Mouse (Mus musculus) bone marrow, adult 2 months (tissue): ENCODE data around the gene Bcar3. TPM values are rescaled to one million over a fixed set of nuclear protein-coding genes. Genes with fewer than 3 reads are reported as not detected.

ENCODE experiments used
- H3K27ac ChIP-seq: fragments of 200-500 bp; 2 replicates; pipeline ENCODE4 v1.5.1; 2012; ENCODE audit warnings: low read depth, mild to moderate bottlenecking, control low read depth, inconsistent platforms, low read length; ENCODE audit not compliant: control insufficient read depth, poor library complexity, insufficient read depth
- H3K4me1 ChIP-seq: fragments of 200-500 bp; 2 replicates; pipeline ENCODE4 v1.6.1; 2011; ENCODE audit warnings: low read length; ENCODE audit not compliant: control insufficient read depth, insufficient read depth
- H3K4me3 ChIP-seq: fragments of 200-500 bp; replicated peaks from 2 replicates; pipeline ENCODE3; 2011; ENCODE audit warnings: mild to moderate bottlenecking, low read depth, low read length, control low read depth; ENCODE audit not compliant: control insufficient read depth
- CTCF ChIP-seq: fragments of 200-500 bp; IDR thresholded peaks from 2 replicates; pipeline ENCODE4 v1.5.1; 2011; ENCODE audit warnings: low read length, control low read depth; ENCODE audit not compliant: control insufficient read depth, insufficient read depth
- POLR2A ChIP-seq: fragments of 200-500 bp; IDR thresholded peaks from 2 replicates; pipeline ENCODE4 v1.6.1; 2011; ENCODE audit warnings: low read depth, mild to moderate bottlenecking, control low read depth, low read length, borderline replicate concordance; ENCODE audit not compliant: control insufficient read depth
- WGBS: fragments of 180-500 bp; shearing (Covaris S2); methylation state at CpG from one replicate; pipeline ENCODE4 v1.1.7; 2018; 5-methylcytosine and 5-hydroxymethylcytosine counted together
- polyA plus RNA-seq: library from polyadenylated mRNA; stranded (reverse); fragments of >200 nt; gene quantifications from 2 replicates; pipeline ENCODE4 v1.2.4, GENCODE M21; 2011; ENCODE audit warnings: low replicate concordance; ENCODE audit not compliant: missing spikeins, insufficient read depth, insufficient read length

Bcar3 gene
- polyA plus RNA-seq, 1 experiment = 2.2 TPM

DNA sequence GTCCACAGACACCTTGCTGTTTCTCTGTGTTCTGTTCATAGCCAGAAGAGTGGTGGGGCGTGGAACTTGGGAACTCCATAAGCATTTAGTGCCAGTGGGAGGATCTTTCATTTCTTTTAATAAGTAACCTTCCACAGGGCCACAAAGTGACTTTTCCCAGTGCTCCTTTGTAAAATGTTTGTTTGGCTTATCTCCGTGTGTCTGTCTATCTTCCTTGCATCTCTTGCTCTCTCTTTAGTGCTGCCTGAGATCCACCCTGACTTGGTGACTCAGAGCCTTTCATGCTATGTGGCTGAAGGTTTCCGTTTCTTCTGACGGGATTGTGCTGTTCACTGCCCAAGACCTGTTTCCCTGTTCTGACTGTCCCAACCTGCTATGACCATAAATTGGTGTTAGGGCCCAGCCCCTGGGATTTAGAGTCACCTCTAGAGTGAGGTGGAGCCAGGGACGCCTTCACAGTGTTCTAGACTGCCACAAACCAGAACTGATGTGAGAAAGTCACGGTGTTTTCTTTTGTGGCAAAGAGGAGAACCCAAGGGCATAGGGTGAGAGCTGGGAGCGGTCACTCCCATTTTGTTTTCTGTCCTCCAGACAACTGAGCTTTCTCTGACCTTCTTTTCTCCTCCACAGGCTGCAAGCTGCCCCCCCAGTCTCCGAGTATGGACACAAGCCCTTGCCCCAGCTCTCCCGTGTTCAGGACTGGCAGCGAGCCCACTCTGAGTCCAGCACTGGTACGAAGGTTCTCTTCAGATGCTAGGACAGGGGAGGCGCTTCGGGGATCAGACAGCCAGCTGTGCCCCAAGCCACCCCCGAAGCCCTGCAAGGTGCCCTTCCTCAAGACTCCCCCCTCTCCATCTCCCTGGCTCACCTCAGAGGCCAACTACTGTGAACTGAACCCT, 218.0 kb downstream of the Bcar3 start:
- H3K27ac ChIP-seq = no peak overlapping the region
- no peak overlapping the region for H3K4me3 ChIP-seq
- H3K4me1 ChIP-seq = no peaks in the 10 kb centered on the region
- 85% methylated on average over 14 of the region's 14 CpGs for WGBS
- no peak for TF ChIP-seq POLR2A

DNA sequence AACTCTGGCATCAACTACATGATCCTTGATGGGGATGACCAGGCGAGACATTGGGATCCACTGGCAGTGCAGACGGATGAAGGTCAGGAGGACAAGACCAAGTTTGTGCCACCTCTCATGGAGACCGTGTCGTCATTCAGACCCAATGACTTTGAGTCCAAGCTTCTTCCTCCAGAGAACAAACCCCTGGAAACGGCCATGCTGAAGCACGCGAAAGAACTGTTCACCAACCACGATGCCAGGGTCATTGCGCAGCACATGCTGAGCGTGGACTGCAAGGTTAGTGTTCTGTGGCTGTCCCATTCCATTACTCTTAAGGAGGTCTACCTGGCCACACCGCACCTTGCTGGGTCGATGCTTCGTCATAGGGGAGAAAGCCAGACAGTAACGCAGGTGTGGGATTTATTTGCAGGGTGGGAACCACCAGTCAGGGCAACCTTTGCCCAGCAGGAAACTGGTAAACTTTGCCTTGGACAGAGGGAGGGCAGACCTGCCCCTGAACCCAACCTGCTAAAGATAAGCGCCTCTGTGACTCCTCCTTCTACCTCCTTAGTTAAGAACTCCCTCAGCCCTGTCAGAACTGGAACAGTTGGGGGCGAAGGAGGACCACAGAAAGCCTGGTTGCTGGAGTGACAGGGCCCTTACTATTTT, 218.9 kb downstream of the Bcar3 start:
- WGBS = 74% methylated on average over 16 of the region's 16 CpGs
- Histone ChIP-seq H3K27ac (no peak overlapping the region), H3K4me1 (no peaks in the 10 kb centered on the region), H3K4me3 (no peak overlapping the region)
- TF ChIP-seq POLR2A (no peak), CTCF (no peak)

GRCm38 (mm10) chr3:122515568-122516326, 221.8 kb downstream of the Bcar3 start:
- no peaks in the 10 kb centered on the region for H3K4me1 ChIP-seq

DNA sequence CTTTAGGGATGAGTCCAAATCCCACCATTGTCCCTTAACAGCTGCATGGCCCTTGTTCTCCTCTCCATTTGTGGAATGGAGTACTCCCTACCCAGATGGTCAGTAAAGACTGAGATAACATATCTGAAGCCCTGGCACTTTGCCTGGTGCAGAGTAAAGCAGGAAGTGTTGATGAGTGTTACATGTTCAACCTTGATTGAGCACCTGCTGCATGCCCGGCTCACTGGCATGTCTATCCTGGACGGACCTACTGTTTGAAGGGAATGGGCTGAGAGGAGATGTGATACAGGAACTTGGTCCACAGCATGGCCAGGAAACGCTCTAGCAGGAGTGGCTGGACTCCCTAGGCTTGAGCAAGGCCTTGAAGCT, 222.4 kb downstream of the Bcar3 start:
- no peak for TF ChIP-seq POLR2A
- Histone ChIP-seq H3K4me1 (no peaks in the 10 kb centered on the region; the same call in 1 of the 2 replicates), H3K27ac (no peak overlapping the region), H3K4me3 (no peak overlapping the region)
- 72% methylated on average over 3 of the region's 3 CpGs for WGBS

More at GRCm38 (mm10) chr3:122515568-122516326, 221.8 kb downstream of the Bcar3 start:
- WGBS = 78% methylated on average over 6 of the region's 6 CpGs
- Histone ChIP-seq H3K4me3 (no peak overlapping the region), H3K27ac (no peak overlapping the region)
- TF ChIP-seq POLR2A (no peak), CTCF (no peak)

DNA sequence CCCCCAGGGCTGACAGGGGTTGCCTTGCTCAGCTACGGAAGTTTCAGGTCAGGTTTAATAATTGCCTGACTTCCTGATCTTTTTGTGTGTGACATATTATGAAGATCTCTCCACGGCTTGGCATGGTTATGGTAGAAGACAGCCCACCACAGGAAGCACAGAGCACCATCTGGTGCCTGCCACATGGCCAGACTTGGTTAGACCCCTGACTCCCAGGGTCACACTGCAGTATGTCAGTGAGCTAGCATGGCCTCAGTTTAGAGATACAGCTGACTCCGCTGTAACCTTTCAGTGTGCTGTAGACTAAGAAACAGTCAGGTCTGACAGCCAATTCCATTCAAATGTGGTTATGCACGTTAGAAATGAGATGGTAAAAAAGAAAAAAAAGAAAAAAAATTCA, 223.8 kb downstream of the Bcar3 start:
- H3K4me1 ChIP-seq = no peaks in the 10 kb centered on the region; the same call in 1 of the 2 replicates
- no peak overlapping the region for H3K4me3 ChIP-seq
- TF ChIP-seq CTCF = no peak
- TF ChIP-seq POLR2A = no peak
- no peak overlapping the region for H3K27ac ChIP-seq
- 35% methylated on average over 4 of the region's 4 CpGs for WGBS

GRCm38 (mm10) chr3:122518231-122518736, 224.3 kb downstream of the Bcar3 start:
- no peak overlapping the region for H3K27ac ChIP-seq
- no peaks in the 10 kb centered on the region; the same call in 1 of the 2 replicates for H3K4me1 ChIP-seq
- TF ChIP-seq POLR2A = no peak
- no peak for TF ChIP-seq CTCF
- WGBS = 75% methylated on average over 9 of the region's 9 CpGs
- H3K4me3 ChIP-seq = no peak overlapping the region

DNA sequence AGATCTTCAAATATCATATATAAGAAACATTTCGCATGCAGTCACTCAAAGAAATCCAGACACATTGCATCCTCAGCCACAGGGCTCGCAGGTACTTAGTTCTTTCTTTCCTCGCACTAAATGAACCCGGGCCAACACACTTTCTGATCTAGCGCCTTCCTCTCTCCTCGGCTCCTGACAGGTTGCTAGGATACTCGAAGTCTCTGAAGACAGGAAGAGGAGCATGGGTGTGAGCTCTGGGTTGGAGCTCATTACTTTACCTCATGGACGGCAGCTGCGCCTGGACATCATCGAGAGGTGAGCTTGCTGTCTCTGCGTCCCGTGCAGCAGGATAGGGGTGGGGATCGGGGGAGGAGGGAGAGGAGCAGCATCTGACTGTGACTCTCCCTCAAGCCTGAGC, 225.1 kb downstream of the Bcar3 start:
- no peak for TF ChIP-seq POLR2A
- TF ChIP-seq CTCF = no peak
- H3K27ac ChIP-seq = no peak overlapping the region
- no peak overlapping the region for H3K4me3 ChIP-seq
- no peaks in the 10 kb centered on the region; the same call in 1 of the 2 replicates for H3K4me1 ChIP-seq
- WGBS = 78% methylated on average over 13 of the region's 13 CpGs

DNA sequence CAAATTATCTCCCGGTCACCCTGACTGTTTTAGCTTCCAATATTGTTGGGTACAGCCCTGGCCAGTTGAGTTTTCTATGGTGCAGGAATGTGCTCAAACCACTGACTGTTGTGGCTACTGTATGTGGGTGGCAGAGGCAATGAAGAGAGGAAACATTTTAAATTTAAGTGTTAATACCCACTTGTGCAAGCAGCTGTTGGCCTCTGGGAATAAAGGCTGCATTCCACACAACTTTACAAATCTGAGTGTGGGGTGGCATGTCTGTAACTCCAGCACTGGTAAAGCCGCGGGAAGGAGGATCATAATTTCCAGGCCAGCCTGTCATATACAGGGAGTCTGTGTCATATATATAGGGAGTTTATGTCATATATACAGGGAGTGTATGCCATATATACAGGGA, 226.4 kb downstream of the Bcar3 start:
- WGBS = 84% methylated on average over 3 of the region's 3 CpGs
- H3K4me1 ChIP-seq = no peaks in the 10 kb centered on the region; the same call in 1 of the 2 replicates
- TF ChIP-seq CTCF (no peak), POLR2A (no peak)

More for the DNA sequence above, 226.4 kb downstream of the Bcar3 start:
- no peak overlapping the region for H3K27ac ChIP-seq
- no peak overlapping the region for H3K4me3 ChIP-seq
